Mouse (Mus musculus): ENCODE data around the gene Otog.

DNA sequence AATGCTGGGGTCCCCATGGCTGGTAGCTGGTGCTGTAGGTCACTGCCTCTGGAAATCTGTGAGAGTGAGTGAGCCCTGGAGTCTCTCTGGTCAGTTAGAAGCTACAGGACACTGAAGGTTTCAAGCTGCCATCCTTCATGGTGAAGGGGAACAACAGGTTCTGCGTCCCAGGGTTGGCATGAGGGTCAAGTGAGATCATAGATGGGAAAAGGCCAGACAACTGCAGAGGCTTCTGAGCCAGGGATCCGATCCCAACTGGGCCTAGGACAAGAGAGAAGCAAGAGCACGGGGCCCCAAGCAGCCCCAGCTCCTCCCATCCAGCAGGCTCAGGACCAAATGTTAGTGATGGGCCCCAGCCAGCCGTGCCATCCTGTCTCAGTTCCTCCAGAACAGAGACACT lies 74.9 kb downstream of the Otog start:
- TF ChIP-seq CTCF (IDR thresholded peaks at IDR 0.05; ENCODE audit: low read depth) (no peak), EP300 (IDR thresholded peaks at IDR 0.05; ENCODE audit: low read depth) (no peak)

Data from liver, embryonic 14.5 days (tissue).